Mouse (Mus musculus) midbrain, postnatal 0 days (tissue): ENCODE measurements around the gene Rab3il1. TPM values are rescaled to one million over a fixed set of nuclear protein-coding genes. Genes with fewer than 3 reads are reported as not detected.

ENCODE experiments used
- ATAC-seq: fragments of 200-750 bp; cut with Nextera tagmentation; 2 replicates; pipeline ENCODE4 v1.8.0; 2017; ENCODE audit warnings: moderate number of reproducible peaks, mild to moderate bottlenecking, moderate TSS enrichment, moderate library complexity; ENCODE audit not compliant: low FRiP score
- DNase-seq: peaks from one replicate; pipeline ENCODE4 v3.0.0-alpha.2; 2015; ENCODE audit warnings: low spot score
- H3K27ac ChIP-seq: fragments of 300-500 bp; sonication (generic); 2 replicates; pipeline ENCODE4 v1.5.1; 2014; ENCODE audit warnings: low read depth, mild to moderate bottlenecking, low read length, mixed read lengths
- H3K27me3 ChIP-seq: fragments of 300-500 bp; sonication (generic); 2 replicates; pipeline ENCODE4 v1.6.1; 2014; ENCODE audit warnings: low read length, control low read depth, mixed read lengths; ENCODE audit not compliant: insufficient read depth
- H3K36me3 ChIP-seq: fragments of 300-500 bp; sonication (generic); 2 replicates; pipeline ENCODE4 v1.6.1; 2014; ENCODE audit warnings: low read length, control low read depth, mixed read lengths; ENCODE audit not compliant: insufficient read depth
- H3K4me1 ChIP-seq: fragments of 300-500 bp; sonication (generic); 2 replicates; pipeline ENCODE4 v1.6.1; 2014; ENCODE audit warnings: mild to moderate bottlenecking, control low read depth, antibody characterized with exemption, low read length, mixed read lengths; ENCODE audit not compliant: insufficient read depth
- H3K4me2 ChIP-seq: fragments of 300-500 bp; sonication (generic); 2 replicates; pipeline ENCODE4 v1.6.1; 2014; ENCODE audit warnings: low read depth, mild to moderate bottlenecking, low read length, mixed read lengths; ENCODE audit not compliant: poor library complexity, severe bottlenecking
- H3K4me3 ChIP-seq: fragments of 300-500 bp; sonication (generic); 2 replicates; pipeline ENCODE4 v1.5.1; 2014; ENCODE audit warnings: low read depth, mild to moderate bottlenecking, low read length, moderate library complexity
- H3K9ac ChIP-seq: fragments of 300-500 bp; sonication (generic); replicated peaks from 2 replicates; pipeline ENCODE4 v1.6.1; 2014; ENCODE audit warnings: mild to moderate bottlenecking, low read length, moderate library complexity, mixed read lengths; ENCODE audit not compliant: poor library complexity, severe bottlenecking
- H3K9me3 ChIP-seq: fragments of 300-500 bp; sonication (generic); 2 replicates; pipeline ENCODE4 v1.6.1; 2016; ENCODE audit warnings: low read length, control low read depth
- CTCF ChIP-seq: IDR thresholded peaks from 2 replicates; pipeline ENCODE4 v1.5.1; 2016; ENCODE audit warnings: antibody characterized with exemption, mild to moderate bottlenecking
- WGBS: fragments of 180-500 bp; shearing (Covaris S2); extraction: QIAGEN DNeasy Blood & Tissue Kit; methylation state at CpG from one replicate; pipeline ENCODE4 v1.1.7; 2014; 5-methylcytosine and 5-hydroxymethylcytosine counted together
- polyA plus RNA-seq: library from polyadenylated mRNA; unstranded; fragments of >200 nt; fragmentation: Nextera tagmentation; extraction: Ambion mirVana; gene quantifications from 2 replicates; pipeline ENCODE4 v1.2.1, GENCODE M21; 2015
- total RNA-seq: library from RNA; depleted of rRNA; stranded (reverse); fragments of >200 nt; gene quantifications from 2 replicates; pipeline ENCODE4 v1.2.3, GENCODE M21; 2014

Gene Rab3il1
- total and polyA plus RNA-seq, 2 experiments from 2014 or later, result 21.7 to 23.3 TPM

GRCm38 (mm10) chr19:10057486-10058351 is 56.2 kb downstream of the Rab3il1 start:
- Histone ChIP-seq H3K9ac (no peak overlapping the region), H3K4me3 (no peak overlapping the region), H3K9me3 (no peaks in the 10 kb centered on the region), H3K27ac (no peak overlapping the region), H3K4me1 (no peaks in the 10 kb centered on the region; the same call in 1 of the 2 replicates), H3K4me2 (no peak overlapping the region), H3K36me3 (peaks cover 67% of the 10 kb centered on the region), H3K27me3 (no peaks in the 10 kb centered on the region)
- ATAC-seq (no peak), DNase-seq (no peak)
- TF ChIP-seq CTCF, result no peak
- WGBS, result 68% methylated on average over 11 of the region's 11 CpGs

DNA sequence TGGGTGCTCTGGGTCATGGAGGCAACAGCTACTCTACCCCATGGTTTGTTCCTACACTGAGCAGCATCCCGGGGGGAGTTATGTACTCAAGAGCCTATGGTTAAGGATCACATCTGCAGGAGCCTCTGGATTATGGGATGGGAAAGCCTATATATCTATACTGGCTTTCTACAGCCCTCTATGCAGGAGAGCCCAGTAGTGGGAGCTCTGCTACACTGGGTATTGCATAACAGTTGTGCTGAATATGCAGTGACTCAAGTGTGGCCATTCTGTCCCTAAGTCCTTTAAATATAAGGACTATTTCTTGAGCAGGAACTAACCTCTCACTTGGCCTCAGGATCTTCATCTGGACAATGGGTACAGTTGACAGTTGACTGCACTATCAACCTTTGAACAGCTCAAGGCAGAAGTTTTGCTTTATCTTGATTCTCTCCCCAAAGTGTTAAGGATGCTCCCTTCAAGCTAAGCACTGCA is 56.9 kb downstream of the Rab3il1 start:
- H3K27ac ChIP-seq, result no peak overlapping the region
- no peak for TF ChIP-seq CTCF
- H3K4me1 ChIP-seq, result no peaks in the 10 kb centered on the region; the same call in 1 of the 2 replicates
- no peak overlapping the region for H3K4me3 ChIP-seq
- no peak overlapping the region for H3K4me2 ChIP-seq
- 90% methylated on average over 1 of the region's 1 CpGs for WGBS
- no peaks in the 10 kb centered on the region for H3K27me3 ChIP-seq
- peaks cover 67% of the 10 kb centered on the region for H3K36me3 ChIP-seq
- ATAC-seq (no peak), DNase-seq (no peak)
- H3K9ac ChIP-seq, result no peak overlapping the region
- H3K9me3 ChIP-seq, result no peaks in the 10 kb centered on the region

DNA sequence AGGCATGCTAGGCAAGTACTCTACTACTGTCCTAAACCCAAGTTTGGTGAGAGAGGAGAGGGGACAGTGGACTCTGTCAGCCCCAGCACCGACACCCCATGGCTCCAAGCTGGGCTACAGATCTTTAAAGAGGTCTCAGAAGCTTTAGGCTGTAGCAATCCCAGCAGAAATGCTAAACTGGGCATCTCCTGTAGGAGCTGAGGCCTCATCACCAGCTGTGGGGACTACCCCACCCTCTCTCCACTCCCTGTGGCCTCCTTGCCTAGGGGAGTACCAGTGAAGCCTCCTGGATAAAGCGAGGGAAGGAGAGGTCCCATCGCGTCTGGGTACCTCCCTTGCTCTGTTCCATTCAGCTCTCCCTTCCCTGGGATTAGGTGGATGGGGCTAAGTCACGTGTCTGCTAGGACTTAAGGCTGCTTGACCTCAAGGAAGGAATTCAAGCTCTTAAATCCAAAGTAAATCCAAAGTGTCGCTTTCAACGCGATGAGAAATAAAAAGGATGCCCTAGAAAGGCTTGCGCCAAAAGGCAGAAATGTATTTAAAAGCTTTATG is 57.5 kb downstream of the Rab3il1 start:
- DNase-seq (no peak), ATAC-seq (no peak)
- TF ChIP-seq CTCF, result no peak
- no peak overlapping the region for H3K9ac ChIP-seq
- WGBS, result 49% methylated on average over 9 of the region's 9 CpGs
- no peaks in the 10 kb centered on the region; the same call in 1 of the 2 replicates for H3K4me1 ChIP-seq
- no peaks in the 10 kb centered on the region for H3K9me3 ChIP-seq
- no peak overlapping the region for H3K27ac ChIP-seq
- no peak overlapping the region for H3K4me3 ChIP-seq
- H3K27me3 ChIP-seq, result no peaks in the 10 kb centered on the region
- H3K4me2 ChIP-seq, result no peak overlapping the region
- H3K36me3 ChIP-seq, result peaks cover 67% of the 10 kb centered on the region

- ATAC-seq (peak; percentile 59), DNase-seq (peak; percentile 77)
- Histone ChIP-seq H3K36me3 (peaks cover 67% of the 10 kb centered on the region), H3K27ac (peak overlapping the region; percentile 27), H3K4me1 (no peaks in the 10 kb centered on the region; the same call in 1 of the 2 replicates), H3K4me2 (no peak overlapping the region), H3K9ac (no peak overlapping the region), H3K9me3 (no peaks in the 10 kb centered on the region), H3K4me3 (no peak overlapping the region), H3K27me3 (no peaks in the 10 kb centered on the region)
- 51% methylated on average over 10 of the region's 10 CpGs for WGBS
- TF ChIP-seq CTCF, result peak; percentile 93
Measured at GRCm38 (mm10) chr19:10059911-10060567, 58.6 kb downstream of the Rab3il1 start.

DNA sequence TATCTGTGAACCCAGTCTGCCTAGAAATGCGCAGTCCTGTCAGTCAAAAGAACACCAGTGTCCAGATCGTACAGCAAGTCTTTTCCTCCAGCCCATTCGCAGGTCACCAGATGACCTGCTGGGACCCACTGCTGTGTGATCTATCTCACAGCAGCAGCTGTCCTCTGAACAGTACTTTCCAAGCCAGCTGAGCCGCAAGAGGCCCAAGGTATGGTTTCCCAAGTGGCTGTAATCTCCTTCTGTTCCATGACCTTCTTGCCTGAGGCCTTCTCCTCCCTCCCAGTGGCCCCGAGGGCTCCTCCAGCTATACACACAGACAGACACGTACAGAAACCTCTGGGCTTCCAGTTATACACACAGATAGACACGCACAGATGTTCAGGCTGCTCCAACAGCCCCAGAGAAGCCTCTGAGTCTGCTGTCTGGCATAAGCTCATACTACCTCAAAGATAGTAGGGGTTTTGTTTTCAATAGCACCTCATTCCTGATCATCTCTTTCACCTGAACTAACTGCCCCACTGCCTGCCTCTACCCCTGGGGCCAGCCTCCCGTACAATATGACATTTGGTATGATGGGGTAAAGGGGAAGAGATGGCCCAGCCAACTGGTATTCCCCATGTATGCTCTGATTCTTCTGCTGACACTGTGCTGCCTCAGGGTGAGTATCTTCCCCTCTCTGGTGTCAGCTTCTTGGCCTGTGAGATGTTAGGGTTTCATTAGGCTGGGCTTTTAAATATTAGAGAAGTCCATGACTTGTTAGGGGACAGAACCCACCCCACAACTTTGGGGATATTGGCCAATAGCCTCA is 59.5 kb downstream of the Rab3il1 start:
- 41% methylated on average over 8 of the region's 8 CpGs for WGBS
- H3K36me3 ChIP-seq, result peaks cover 66% of the 10 kb centered on the region
- no peak for ATAC-seq

More for the DNA sequence above, 59.5 kb downstream of the Rab3il1 start:
- Histone ChIP-seq H3K4me1 (no peaks in the 10 kb centered on the region; the same call in 1 of the 2 replicates), H3K27ac (peak overlapping the region; percentile 57), H3K4me2 (no peak overlapping the region), H3K27me3 (no peaks in the 10 kb centered on the region), H3K9ac (no peak overlapping the region), H3K9me3 (no peaks in the 10 kb centered on the region), H3K4me3 (no peak overlapping the region)
- TF ChIP-seq CTCF, result no peak
- DNase-seq, result no peak
